Mouse (Mus musculus) midbrain, embryonic 14.5 days (tissue): ENCODE measurements at regions not wholly inside any gene's neighbourhood (a gene's known extent, or its start where the extent isn't known, plus 50 kb on each side); places are given as distances from the start of the nearest gene placed in this dataset.

Experiments
- ATAC-seq: fragments of 200-750 bp; cut with Nextera tagmentation; 2 replicates; pipeline ENCODE4 v1.8.0; 2017; ENCODE audit warnings: moderate number of reproducible peaks, moderate library complexity; ENCODE audit not compliant: low FRiP score, low TSS enrichment
- DNase-seq: peaks from one replicate; pipeline ENCODE4 v3.0.0-alpha.2; 2015
- H3K27ac ChIP-seq: fragments of 300-500 bp; sonication (generic); replicated peaks from 2 replicates; pipeline ENCODE4 v1.5.1; 2014; ENCODE audit warnings: mild to moderate bottlenecking, low read depth, low read length, moderate library complexity
- H3K27me3 ChIP-seq: fragments of 300-500 bp; sonication (generic); 2 replicates; pipeline ENCODE4 v1.6.1; 2014; ENCODE audit warnings: low read length, control low read depth, mixed read lengths; ENCODE audit not compliant: control insufficient read depth, insufficient read depth
- H3K36me3 ChIP-seq: fragments of 300-500 bp; sonication (generic); 2 replicates; pipeline ENCODE4 v1.6.1; 2014; ENCODE audit warnings: low read length, control low read depth; ENCODE audit not compliant: control insufficient read depth, insufficient read depth
- H3K4me1 ChIP-seq: fragments of 300-500 bp; sonication (generic); 2 replicates; pipeline ENCODE4 v1.6.1; 2014; ENCODE audit warnings: mild to moderate bottlenecking, antibody characterized with exemption, low read length, control low read depth; ENCODE audit not compliant: control insufficient read depth, insufficient read depth
- H3K4me2 ChIP-seq: fragments of 300-500 bp; sonication (generic); 2 replicates; pipeline ENCODE4 v1.6.1; 2014; ENCODE audit warnings: mild to moderate bottlenecking, low read length, moderate library complexity
- H3K4me3 ChIP-seq: fragments of 300-500 bp; sonication (generic); replicated peaks from 2 replicates; pipeline ENCODE4 v1.5.1; 2014; ENCODE audit warnings: low read depth, low read length
- H3K9ac ChIP-seq: fragments of 300-500 bp; sonication (generic); replicated peaks from 2 replicates; pipeline ENCODE4 v1.6.1; 2014; ENCODE audit warnings: mild to moderate bottlenecking, low read length, moderate library complexity
- H3K9me3 ChIP-seq: fragments of 300-500 bp; sonication (generic); 2 replicates; pipeline ENCODE4 v1.6.1; 2016; ENCODE audit warnings: low read length, control low read depth, mixed read lengths; ENCODE audit not compliant: control insufficient read depth
- WGBS: fragments of 180-500 bp; shearing (Covaris S2); extraction: QIAGEN DNeasy Blood & Tissue Kit; methylation state at CpG from one replicate; pipeline ENCODE4 v1.1.7; 2014; 5-methylcytosine and 5-hydroxymethylcytosine counted together

DNA sequence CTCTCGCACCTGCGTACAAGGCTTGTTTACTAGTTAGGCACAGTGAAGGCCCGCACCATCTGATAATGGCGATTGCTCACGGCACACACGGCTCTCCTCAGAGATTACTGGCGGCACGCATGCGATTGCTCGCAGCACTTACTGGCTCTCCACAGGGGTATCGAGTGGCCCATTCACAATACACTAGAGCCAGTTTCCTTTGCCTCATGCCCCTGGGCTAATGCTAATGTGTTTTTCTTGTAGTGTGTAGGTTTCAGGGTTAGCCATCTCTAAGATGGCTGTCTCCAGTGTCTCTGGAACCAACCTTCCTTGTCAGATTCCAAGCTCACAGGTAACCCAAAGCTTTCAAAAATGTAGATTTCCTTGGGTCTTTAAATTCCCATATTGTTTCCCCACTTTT, 78.1 kb upstream of the Foxn2 start:
- Histone ChIP-seq H3K9me3 (no peaks in the 10 kb centered on the region), H3K4me2 (no peak overlapping the region), H3K27ac (no peak overlapping the region), H3K4me1 (no peaks in the 10 kb centered on the region), H3K27me3 (no peaks in the 10 kb centered on the region), H3K4me3 (no peak overlapping the region), H3K9ac (no peak overlapping the region), H3K36me3 (no peaks in the 10 kb centered on the region)
- no peak for DNase-seq
- no peak for ATAC-seq
- WGBS, result 77% methylated on average over 11 of the region's 11 CpGs

- ATAC-seq (no peak), DNase-seq (no peak)
These were observed 72.6 kb upstream of the Foxn2 start for GRCm38 (mm10) chr17:88367876-88368275.

DNA sequence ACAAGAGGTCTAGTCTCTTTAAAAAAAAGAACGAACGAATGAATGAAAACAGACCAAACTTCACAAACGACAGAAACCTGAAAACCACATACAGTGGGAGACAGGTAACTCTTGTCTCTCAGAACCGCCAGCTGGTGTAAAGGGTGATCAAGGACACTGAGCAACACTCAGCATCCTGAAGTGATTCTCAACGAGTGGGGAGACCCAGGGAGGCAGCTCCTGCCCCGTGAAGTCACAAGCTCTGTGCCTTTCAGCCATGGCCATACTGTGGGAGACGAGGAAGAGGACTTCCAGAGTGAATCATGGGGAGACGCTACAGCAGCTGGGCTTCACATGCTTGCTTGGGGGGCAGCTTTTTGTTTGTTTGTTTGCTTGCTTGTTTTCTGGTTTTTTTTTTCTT, 70.5 kb upstream of the Foxn2 start:
- Histone ChIP-seq H3K4me3 (no peak overlapping the region), H3K9me3 (no peaks in the 10 kb centered on the region), H3K9ac (no peak overlapping the region), H3K36me3 (no peaks in the 10 kb centered on the region), H3K4me1 (no peaks in the 10 kb centered on the region), H3K27ac (no peak overlapping the region), H3K27me3 (no peaks in the 10 kb centered on the region), H3K4me2 (no peak overlapping the region)
- DNase-seq (no peak), ATAC-seq (no peak)
- 86% methylated on average over 8 of the region's 8 CpGs for WGBS

More at GRCm38 (mm10) chr17:88367876-88368275, 72.6 kb upstream of the Foxn2 start:
- Histone ChIP-seq H3K36me3 (no peaks in the 10 kb centered on the region), H3K9me3 (no peaks in the 10 kb centered on the region), H3K4me1 (no peaks in the 10 kb centered on the region), H3K27me3 (no peaks in the 10 kb centered on the region), H3K9ac (no peak overlapping the region), H3K27ac (no peak overlapping the region), H3K4me2 (no peak overlapping the region), H3K4me3 (no peak overlapping the region)
- WGBS, result 77% methylated on average over 5 of the region's 5 CpGs

DNA sequence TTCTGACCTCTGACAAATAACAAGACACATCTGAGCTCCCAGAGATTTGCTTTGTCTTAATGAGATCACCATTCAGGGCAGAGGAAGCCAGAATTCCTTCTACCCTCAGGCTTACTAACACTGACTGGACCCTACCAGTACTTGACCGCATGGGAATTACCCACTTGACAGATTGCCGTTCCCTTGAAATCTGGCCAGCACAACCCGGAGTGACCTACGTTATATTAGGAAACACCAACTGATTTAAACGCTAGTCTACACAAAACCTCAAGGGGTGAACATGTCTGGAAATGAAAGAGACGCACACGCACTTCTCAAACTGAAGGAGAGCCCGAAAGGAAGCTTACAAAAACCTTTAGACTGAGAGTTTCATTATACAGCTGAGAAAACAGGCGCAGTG, 69.8 kb upstream of the Foxn2 start:
- no peak for ATAC-seq
- no peak overlapping the region for H3K4me2 ChIP-seq
- no peaks in the 10 kb centered on the region for H3K9me3 ChIP-seq
- DNase-seq, result no peak
- H3K27ac ChIP-seq, result no peak overlapping the region
- no peak overlapping the region for H3K9ac ChIP-seq
- no peaks in the 10 kb centered on the region for H3K36me3 ChIP-seq
- H3K4me3 ChIP-seq, result no peak overlapping the region
- H3K4me1 ChIP-seq, result no peaks in the 10 kb centered on the region
- WGBS, result 58% methylated on average over 9 of the region's 9 CpGs
- no peaks in the 10 kb centered on the region for H3K27me3 ChIP-seq

DNA sequence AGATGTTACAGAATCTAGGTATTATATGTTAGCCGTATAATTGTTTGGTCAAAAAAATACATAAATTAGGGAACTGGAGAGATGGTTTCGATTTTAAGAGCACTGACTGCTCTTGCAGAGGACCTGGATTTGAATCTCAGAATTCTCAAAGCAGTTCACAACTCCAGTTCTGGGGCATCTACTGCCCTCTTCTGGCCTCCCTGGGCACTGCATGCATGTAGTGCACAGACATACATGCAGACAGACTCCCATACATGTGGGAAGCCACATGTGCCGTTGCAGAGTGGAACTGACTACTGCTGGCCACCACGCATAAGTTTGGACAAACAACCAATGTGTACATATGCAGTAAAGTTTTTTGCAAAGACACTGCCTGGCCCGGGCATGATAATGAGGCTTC, 62.0 kb upstream of the Foxn2 start:
- no peaks in the 10 kb centered on the region for H3K4me1 ChIP-seq
- H3K27ac ChIP-seq, result no peak overlapping the region
- H3K9me3 ChIP-seq, result 0 out of 2 replicates have a peak, but pooled peaks cover 4% of the 10 kb centered on the region
- H3K9ac ChIP-seq, result no peak overlapping the region
- H3K4me3 ChIP-seq, result no peak overlapping the region
- DNase-seq, result no peak
- no peaks in the 10 kb centered on the region for H3K36me3 ChIP-seq
- H3K4me2 ChIP-seq, result no peak overlapping the region
- no peaks in the 10 kb centered on the region for H3K27me3 ChIP-seq
- ATAC-seq, result no peak
- WGBS, result 77% methylated on average over 5 of the region's 5 CpGs

GRCm38 (mm10) chr17:88379389-88379788, 61.1 kb upstream of the Foxn2 start:
- ATAC-seq, result no peak
- no peak overlapping the region for H3K9ac ChIP-seq
- no peak overlapping the region for H3K4me2 ChIP-seq
- H3K27ac ChIP-seq, result no peak overlapping the region
- H3K36me3 ChIP-seq, result no peaks in the 10 kb centered on the region
- H3K4me3 ChIP-seq, result no peak overlapping the region
- WGBS, result 97% methylated on average over 5 of the region's 5 CpGs
- H3K9me3 ChIP-seq, result 0 out of 2 replicates have a peak, but pooled peaks cover 4% of the 10 kb centered on the region
- H3K4me1 ChIP-seq, result no peaks in the 10 kb centered on the region
- DNase-seq, result no peak
- H3K27me3 ChIP-seq, result no peaks in the 10 kb centered on the region

DNA sequence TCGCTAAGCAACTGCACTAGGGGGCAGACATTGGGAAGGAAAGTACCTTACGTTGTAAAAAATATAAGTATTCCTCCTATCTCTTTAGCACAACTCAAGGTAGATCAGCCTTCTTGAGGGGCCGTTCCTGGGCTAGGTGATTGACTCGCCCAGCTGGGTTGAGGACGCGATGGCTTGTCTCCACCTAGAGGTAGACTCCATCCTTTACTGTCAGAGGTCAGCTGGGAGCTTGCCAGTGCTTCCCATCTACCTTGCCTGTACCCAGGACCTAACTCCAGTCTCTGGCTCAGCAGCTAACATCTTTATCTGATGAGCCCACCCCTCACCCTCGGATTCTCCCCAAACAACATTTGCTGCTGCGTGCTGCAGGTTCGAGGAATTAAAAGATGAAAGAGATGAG, 59.4 kb upstream of the Foxn2 start:
- no peak for ATAC-seq
- H3K27ac ChIP-seq, result no peak overlapping the region
- no peak overlapping the region for H3K9ac ChIP-seq
- no peak overlapping the region for H3K4me2 ChIP-seq
- no peaks in the 10 kb centered on the region for H3K27me3 ChIP-seq
- H3K4me1 ChIP-seq, result no peaks in the 10 kb centered on the region
- 65% methylated on average over 9 of the region's 9 CpGs for WGBS
- H3K4me3 ChIP-seq, result no peak overlapping the region
- no peaks in the 10 kb centered on the region for H3K36me3 ChIP-seq
- no peak for DNase-seq
- 0 out of 2 replicates have a peak, but pooled peaks cover 4% of the 10 kb centered on the region for H3K9me3 ChIP-seq

- no peak for DNase-seq
- no peaks in the 10 kb centered on the region for H3K36me3 ChIP-seq
- WGBS, result 77% methylated on average over 4 of the region's 4 CpGs
- 0 out of 2 replicates have a peak, but pooled peaks cover 4% of the 10 kb centered on the region for H3K9me3 ChIP-seq
- no peaks in the 10 kb centered on the region for H3K27me3 ChIP-seq
- no peak overlapping the region for H3K4me2 ChIP-seq
- no peak overlapping the region for H3K9ac ChIP-seq
- no peak overlapping the region for H3K4me3 ChIP-seq
- H3K27ac ChIP-seq, result no peak overlapping the region
- ATAC-seq, result no peak
- H3K4me1 ChIP-seq, result no peaks in the 10 kb centered on the region
These were observed 57.1 kb upstream of the Foxn2 start for GRCm38 (mm10) chr17:88383447-88383846.

DNA sequence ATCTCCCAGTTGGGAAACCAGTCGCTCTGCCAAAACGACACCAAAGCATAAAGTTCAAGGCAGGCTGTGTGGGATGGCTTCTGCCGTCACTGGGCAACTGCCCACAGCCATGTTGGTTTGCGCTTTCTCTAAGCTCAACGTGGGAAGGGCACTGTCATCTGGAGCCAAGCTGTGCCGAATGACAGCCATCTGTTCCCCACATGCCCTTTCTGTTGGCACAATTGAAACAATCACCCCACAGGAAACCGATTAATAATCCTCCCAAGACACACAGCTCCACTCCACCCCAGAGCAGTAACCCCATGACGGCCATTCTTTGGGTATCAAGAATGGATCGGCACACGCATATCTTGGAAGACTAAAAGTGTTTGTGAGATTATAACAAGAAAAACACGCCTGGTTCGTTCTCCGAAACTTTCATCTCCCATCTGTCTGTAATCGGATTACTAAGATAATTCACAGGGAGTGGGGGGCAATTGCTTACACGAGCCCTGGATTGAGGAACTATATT, 52.0 kb upstream of the Foxn2 start:
- Histone ChIP-seq H3K36me3 (no peaks in the 10 kb centered on the region), H3K4me3 (no peak overlapping the region), H3K9ac (no peak overlapping the region), H3K4me2 (no peak overlapping the region), H3K9me3 (no peaks in the 10 kb centered on the region), H3K27me3 (no peaks in the 10 kb centered on the region), H3K27ac (no peak overlapping the region), H3K4me1 (no peaks in the 10 kb centered on the region)
- DNase-seq (peak; percentile 54), ATAC-seq (peak; percentile 46; the same call in 1 of the 2 replicates)
- 36% methylated on average over 15 of the region's 15 CpGs for WGBS
